ENCODE assay signal across 28 mouse cellular contexts in genomic region chr6:136943392-136943791, GRCm38 (mm10). TPM values are rescaled to one million over a fixed set of nuclear protein-coding genes. Genes with fewer than 3 reads are reported as not detected.
DNase-seq lines count a peak whose midpoint lies in the region; ATAC-seq lines count a peak whose summit lies in the region.
"Had no signal": no experiment of that assay in that cellular context is flagged by ENCODE, and none has a peak within 500 bp of the region (broad histone marks: within the 10 kb centered on the region; RNA-seq: fewer than 3 reads in every experiment).

No protein-coding gene starts in this region.

- H3K27me3 ChIP-seq in heart, embryonic 12.5 days (replicated peaks), result no peaks in the 10 kb centered on the region
- no peaks in the 10 kb centered on the region for H3K27me3 ChIP-seq in liver, embryonic 15.5 days
- H3K27me3 ChIP-seq: embryonic facial prominence, embryonic 12.5 days; heart, embryonic 15.5 days; hindbrain, embryonic 13.5 days; limb, embryonic 13.5 days; neural tube, embryonic 15.5 days had no signal

- no peaks in the 10 kb centered on the region for H3K36me3 ChIP-seq in heart, embryonic 12.5 days
- no peaks in the 10 kb centered on the region for H3K36me3 ChIP-seq in liver, embryonic 15.5 days (replicated peaks)
- H3K36me3 ChIP-seq: embryonic facial prominence, embryonic 12.5 days; heart, embryonic 15.5 days; hindbrain, embryonic 13.5 days; limb, embryonic 13.5 days; neural tube, embryonic 15.5 days had no signal

- peaks cover 49% of the 10 kb centered on the region for H3K4me1 ChIP-seq in heart, embryonic 12.5 days (replicated peaks)
- peaks cover 38% of the 10 kb centered on the region for H3K4me1 ChIP-seq in liver, embryonic 15.5 days (replicated peaks)

- ATAC-seq in heart, embryonic 12.5 days (ENCODE audit: insufficient number of reproducible peaks, low FRiP score), result no peak
- ATAC-seq in liver, embryonic 15.5 days (ENCODE audit: insufficient read depth), result peak; percentile 28; the same call in 1 of the 2 replicates
- ATAC-seq: forebrain, postnatal 0 days; midbrain, embryonic 16.5 days had no signal

- DNase-seq in heart, adult 11 months, result peak; percentile 82
- DNase-seq in thymus, postnatal 25 days, result peak; percentile 27
- no peak for DNase-seq in thymus, postnatal 14 days
- DNase-seq in retina, embryonic 14.5 days (ENCODE audit: low spot score), result no peak
- DNase-seq in gastrocnemius, adult 8-10 months (ENCODE audit: low spot score in 2 of 2), result no peak
- no peak for DNase-seq in urinary bladder, postnatal 10 days (ENCODE audit: low spot score)
- DNase-seq: cerebellum, adult 18-20 months; cerebellum, postnatal 25 days; forebrain, postnatal 0 days; gastrocnemius, postnatal 36 days; heart, postnatal 36 days; kidney, adult 2 months; layer of hippocampus, adult 9-11 months; lung, adult 2 months had no signal

- H3K4me3 ChIP-seq in heart, embryonic 12.5 days, result no peak overlapping the region
- no peak overlapping the region for H3K4me3 ChIP-seq in liver, embryonic 15.5 days (replicated peaks)
- H3K4me3 ChIP-seq: embryonic facial prominence, embryonic 12.5 days; heart, embryonic 15.5 days; hindbrain, embryonic 13.5 days; limb, embryonic 13.5 days; neural tube, embryonic 15.5 days had no signal

- no peaks in the 10 kb centered on the region for H3K9me3 ChIP-seq in heart, embryonic 12.5 days (replicated peaks)
- H3K9me3 ChIP-seq in liver, embryonic 15.5 days (replicated peaks), result no peaks in the 10 kb centered on the region
- H3K9me3 ChIP-seq: embryonic facial prominence, embryonic 12.5 days; heart, embryonic 15.5 days; hindbrain, embryonic 13.5 days; limb, embryonic 13.5 days; neural tube, embryonic 15.5 days had no signal

- no peak overlapping the region for H3K9ac ChIP-seq in heart, embryonic 12.5 days
- no peak overlapping the region for H3K9ac ChIP-seq in liver, embryonic 15.5 days
- H3K9ac ChIP-seq: embryonic facial prominence, embryonic 12.5 days; forebrain, postnatal 0 days; heart, embryonic 15.5 days; hindbrain, embryonic 13.5 days; limb, embryonic 13.5 days; neural tube, embryonic 15.5 days had no signal

- no peak overlapping the region for H3K4me2 ChIP-seq in heart, embryonic 12.5 days
- H3K4me2 ChIP-seq in liver, embryonic 15.5 days, result no peak overlapping the region
- H3K4me2 ChIP-seq: embryonic facial prominence, embryonic 12.5 days; heart, embryonic 15.5 days; hindbrain, embryonic 13.5 days; limb, embryonic 13.5 days; neural tube, embryonic 15.5 days had no signal

- H3K27ac ChIP-seq in heart, embryonic 12.5 days (ENCODE audit: poor library complexity, severe bottlenecking), result no peak overlapping the region
- 0 out of 2 replicates have a peak overlapping the region, but pooled peaks have one; percentile 6 for H3K27ac ChIP-seq in liver, embryonic 15.5 days (replicated peaks)
- H3K27ac ChIP-seq: embryonic facial prominence, embryonic 12.5 days; heart, embryonic 15.5 days; hindbrain, embryonic 13.5 days; kidney, postnatal 0 days; limb, embryonic 13.5 days; neural tube, embryonic 15.5 days had no signal

RNA-seq across cellular contexts. Expression of gene Arhgdib, which starts 1.7 kb away (rescaled TPM):
- 93.8 and 99.8 TPM in 2 replicates for polyA plus RNA-seq in heart, embryonic 12.5 days (2016; fragmentation: Nextera tagmentation; extraction: Ambion mirVana)
- polyA plus RNA-seq in liver, embryonic 15.5 days (2015; fragmentation: Nextera tagmentation; extraction: Ambion mirVana), result 162 and 172 TPM in 2 replicates
- 1 to 10 TPM; 3.9 to 9.6 (median 5.3) TPM for total RNA-seq in gastrocnemius, adult 8-10 months (2022)

RNA-seq across cellular contexts. Expression of gene Pde6h, which starts 19.8 kb away (rescaled TPM):
- polyA plus RNA-seq in heart, embryonic 12.5 days (2016; fragmentation: Nextera tagmentation; extraction: Ambion mirVana), result 0.22 TPM in 1 of 2 replicates, not detected in the other
- polyA plus RNA-seq in liver, embryonic 15.5 days (2015; fragmentation: Nextera tagmentation; extraction: Ambion mirVana), result not detected in 2 replicates
- not detected for total RNA-seq in gastrocnemius, adult 8-10 months (2022)
- total RNA-seq: adrenal gland, postnatal 4 days; gastrocnemius, postnatal 36 days; heart, postnatal 36 days had no signal
- polyA plus RNA-seq: embryonic facial prominence, embryonic 12.5 days; forebrain, embryonic 11.5 days; hindbrain, embryonic 13.5 days; intestine, embryonic 14.5 days had no signal

RNA-seq across cellular contexts. Expression of gene Erp27, which starts 21.4 kb away (rescaled TPM):
- polyA plus RNA-seq in heart, embryonic 12.5 days (2016; fragmentation: Nextera tagmentation; extraction: Ambion mirVana), result 0.98 and 1.0 TPM in 2 replicates
- polyA plus RNA-seq in liver, embryonic 15.5 days (2015; fragmentation: Nextera tagmentation; extraction: Ambion mirVana), result 0.28 and 0.74 TPM in 2 replicates
- not detected for total RNA-seq in gastrocnemius, adult 8-10 months (2022)
- total RNA-seq: gastrocnemius, postnatal 36 days; heart, postnatal 36 days; left cerebral cortex, adult 18-20 months; left cerebral cortex, postnatal 25 days had no signal
- polyA plus RNA-seq: forebrain, embryonic 11.5 days; hindbrain, embryonic 13.5 days; kidney, adult 2 months; neural tube, embryonic 15.5 days had no signal

Comparison
In these comparisons a context has a peak if more than half of its experiments do, and no peak if none do; other contexts are left out.
1. DNase-seq: peak in heart, adult 11 months (single experiment) and thymus, postnatal 25 days (single experiment); none in thymus, postnatal 14 days (single experiment), retina, embryonic 14.5 days (single experiment), gastrocnemius, adult 8-10 months (0 of 2) and urinary bladder, postnatal 10 days (single experiment).